Mouse (Mus musculus): Measurements from ENCODE around the gene Abca14.
A peak's percentile ranks its signal among the peaks of the same experiment; 100 is the strongest.
"Not testable (repeated sequence)": the region's sequence is repeated elsewhere in the genome, so short reads cannot be mapped to it uniquely, and the experiment has no call there.

The Abca14 gene

GRCm38 (mm10) chr7:120201771-120202170 is 2.0 kb upstream of the Abca14 start, which contains the start of gene Crym:
Crym (minus strand) TSS chr7:120202111.
- no peak for DNase-seq (ENCODE audit: low read depth)

DNA sequence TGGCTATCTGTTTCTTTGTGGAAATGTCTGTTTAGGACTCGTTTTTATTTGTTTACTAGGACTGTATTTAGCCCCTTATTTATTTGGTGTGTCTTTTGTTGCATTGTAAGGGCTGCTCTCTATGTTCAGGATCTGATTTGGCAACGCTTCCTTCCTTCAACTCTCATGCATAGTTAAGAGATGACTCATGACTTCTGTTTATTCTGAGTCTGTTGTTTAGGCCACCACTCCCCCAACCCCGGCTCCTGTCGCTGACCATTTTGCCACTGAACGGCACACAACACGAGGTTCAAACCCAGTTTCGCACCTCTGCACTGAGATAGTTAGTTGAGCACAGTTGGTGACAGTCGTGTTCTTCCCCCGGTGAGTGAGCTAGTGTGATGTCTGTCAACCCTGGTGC is 2.2 kb downstream of the Abca14 start:
- peak; percentile 26 for DNase-seq (ENCODE audit: low read depth)

- DNase-seq (ENCODE audit: low read depth): no peak
Measured at GRCm38 (mm10) chr7:120228541-120228940, 24.8 kb downstream of the Abca14 start.

DNA sequence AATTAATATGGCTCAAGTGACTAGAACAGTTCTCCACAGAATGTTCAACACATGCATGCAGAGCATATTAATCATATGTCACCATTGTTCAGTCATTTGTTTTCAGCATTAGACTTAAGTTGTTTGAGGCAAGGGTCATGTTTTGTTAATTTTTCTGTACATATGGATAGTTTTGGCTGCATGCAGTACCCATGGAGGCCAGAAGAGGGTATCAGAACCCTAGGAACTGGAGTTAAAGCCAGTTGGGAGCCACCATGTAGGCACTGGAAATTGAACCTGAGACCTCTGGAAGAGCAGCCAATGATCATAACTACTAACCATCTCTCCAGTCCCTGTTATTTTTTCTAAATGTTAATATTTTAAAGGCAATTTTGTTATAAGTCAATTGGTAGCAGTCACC is 37.3 kb downstream of the Abca14 start:
- peak; percentile 18 for DNase-seq (ENCODE audit: low read depth)

- no peak for DNase-seq (ENCODE audit: low read depth)
Measured at GRCm38 (mm10) chr7:120271135-120271991, 67.6 kb downstream of the Abca14 start.

- DNase-seq (ENCODE audit: low read depth): no peak
Measured at GRCm38 (mm10) chr7:120272110-120272509, 68.3 kb downstream of the Abca14 start.

- no peak for DNase-seq (ENCODE audit: low read depth)
Measured at GRCm38 (mm10) chr7:120285286-120285685, 81.5 kb downstream of the Abca14 start.

DNA sequence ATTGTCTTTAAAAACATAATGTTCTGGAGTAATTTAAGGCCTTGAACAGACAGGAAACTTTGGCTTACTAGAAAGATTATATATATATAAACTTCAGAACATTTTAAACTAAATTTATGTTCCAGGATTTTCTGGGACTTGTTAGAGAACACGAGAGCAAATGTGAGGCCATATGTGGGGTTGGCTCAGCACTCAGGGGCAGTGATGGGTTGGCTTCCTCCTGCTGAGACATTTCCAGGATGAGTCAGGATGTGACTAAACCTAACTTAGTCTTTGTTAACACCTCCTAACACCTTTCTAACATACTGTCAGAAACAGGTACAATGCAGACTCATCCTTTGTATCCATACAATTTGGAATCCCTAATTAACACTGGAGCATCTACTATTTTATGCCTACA is 112.3 kb downstream of the Abca14 start:
- no peak for DNase-seq (ENCODE audit: low read depth)

- DNase-seq (ENCODE audit: low read depth): no peak
Measured at GRCm38 (mm10) chr7:120322963-120323362, 119.2 kb downstream of the Abca14 start.

- not testable (repeated sequence) for DNase-seq (ENCODE audit: low read depth)
Measured at GRCm38 (mm10) chr7:120325911-120326310, 122.2 kb downstream of the Abca14 start.

GRCm38 (mm10) chr7:120327220-120328073 is 123.7 kb downstream of the Abca14 start:
- no peak for DNase-seq (ENCODE audit: low read depth)

DNA sequence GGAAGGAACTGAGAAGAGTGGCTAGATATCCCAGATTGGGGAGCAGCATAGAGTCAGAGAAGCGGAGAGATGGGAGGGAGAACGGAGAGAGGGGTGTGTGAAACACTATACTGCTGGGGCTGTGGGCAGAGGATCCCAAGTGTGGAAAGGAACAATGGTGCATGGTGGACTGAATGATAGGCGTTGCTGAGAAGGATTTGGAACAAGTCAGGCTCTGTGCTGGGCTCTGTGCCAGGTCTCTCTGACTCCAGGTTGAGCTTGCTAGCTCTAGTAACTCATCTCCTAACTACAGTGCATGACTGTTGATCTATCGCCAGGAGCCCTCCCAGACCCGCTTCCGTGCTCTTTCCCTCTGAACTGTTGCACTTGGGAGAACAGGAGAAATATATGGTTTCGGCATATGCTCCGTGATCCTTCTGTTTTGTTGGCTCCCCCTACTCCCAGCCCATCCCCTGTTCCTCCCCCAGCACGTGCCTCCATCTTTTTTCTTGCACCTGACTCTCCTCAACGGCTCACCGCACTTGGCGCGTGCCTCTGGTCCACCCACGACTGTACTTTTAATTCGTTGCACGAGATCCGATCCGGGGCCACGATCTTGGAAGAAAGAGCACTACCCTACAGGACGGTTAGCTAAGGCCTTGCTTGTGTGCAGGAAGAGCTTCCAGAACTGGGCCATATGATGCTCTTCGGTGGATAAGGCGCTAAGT is 124.5 kb downstream of the Abca14 start, which contains the start of gene Abca15:
Gene Abca15, plus strand, starts transcription at position 584 of the 707 bp plus-strand sequence.
- DNase-seq (ENCODE audit: low read depth): no peak

DNA sequence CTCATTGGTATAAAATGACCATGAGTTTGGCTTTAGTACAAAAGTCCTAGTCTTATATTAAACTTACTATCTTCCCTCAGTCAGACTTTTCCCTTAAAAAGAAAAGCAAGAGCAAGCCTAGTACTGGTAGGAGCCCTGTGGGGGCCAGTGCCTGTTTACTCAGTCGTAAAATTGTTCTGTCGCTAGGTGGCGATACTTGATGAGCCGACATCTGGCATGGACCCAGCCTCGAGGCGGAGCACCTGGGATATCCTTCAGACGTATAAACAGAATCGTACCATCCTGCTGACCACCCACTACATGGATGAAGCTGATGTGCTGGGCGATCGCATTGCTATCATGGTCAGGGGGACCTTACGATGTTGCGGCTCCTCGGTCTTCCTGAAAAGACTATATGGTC is 157.4 kb downstream of the Abca14 start:
- no peak for DNase-seq (ENCODE audit: low read depth)

All from 416B (cell line).